Mouse (Mus musculus) limb, embryonic 13.5 days (tissue): ENCODE measurements around the gene Rbpjl. TPM values are rescaled to one million over a fixed set of nuclear protein-coding genes. Genes with fewer than 3 reads are reported as not detected.
A peak's percentile ranks its signal among the peaks of the same experiment; 100 is the strongest.

Experiments
- ATAC-seq: fragments of 200-750 bp; cut with Nextera tagmentation; 2 replicates; pipeline ENCODE4 v1.8.0; 2017; ENCODE audit warnings: low read depth, moderate number of reproducible peaks, moderate TSS enrichment; ENCODE audit not compliant: low FRiP score
- H3K27ac ChIP-seq: fragments of 300-500 bp; sonication (generic); 2 replicates; pipeline ENCODE4 v1.5.1; 2015; ENCODE audit warnings: inconsistent platforms, mild to moderate bottlenecking, moderate library complexity
- H3K27me3 ChIP-seq: fragments of 300-500 bp; sonication (generic); 2 replicates; pipeline ENCODE4 v1.6.1; 2015; ENCODE audit warnings: mild to moderate bottlenecking, inconsistent platforms
- H3K36me3 ChIP-seq: fragments of 300-500 bp; sonication (generic); 2 replicates; pipeline ENCODE4 v1.6.1; 2015; ENCODE audit warnings: inconsistent platforms, mild to moderate bottlenecking, moderate library complexity
- H3K4me1 ChIP-seq: fragments of 300-500 bp; sonication (generic); 2 replicates; pipeline ENCODE4 v1.6.1; 2015; ENCODE audit warnings: inconsistent platforms
- H3K4me2 ChIP-seq: fragments of 300-500 bp; sonication (generic); replicated peaks from 2 replicates; pipeline ENCODE4 v1.6.1; 2015; ENCODE audit warnings: inconsistent platforms, mild to moderate bottlenecking, moderate library complexity
- H3K4me3 ChIP-seq: fragments of 300-500 bp; sonication (generic); 2 replicates; pipeline ENCODE4 v1.5.1; 2015; ENCODE audit warnings: moderate library complexity, mild to moderate bottlenecking, inconsistent platforms
- H3K9ac ChIP-seq: fragments of 300-500 bp; sonication (generic); 2 replicates; pipeline ENCODE4 v1.6.1; 2015; ENCODE audit warnings: mild to moderate bottlenecking, inconsistent platforms
- H3K9me3 ChIP-seq: fragments of 300-500 bp; sonication (generic); 2 replicates; pipeline ENCODE4 v1.6.1; 2016; ENCODE audit warnings: inconsistent platforms
- WGBS: fragments of 180-500 bp; shearing (Covaris S2); methylation state at CpG from one replicate; pipeline ENCODE4 v1.1.7; 2015; 5-methylcytosine and 5-hydroxymethylcytosine counted together
- polyA plus RNA-seq: library from polyadenylated mRNA; unstranded; fragments of >200 nt; fragmentation: Nextera tagmentation; extraction: Ambion mirVana; gene quantifications from 2 replicates; pipeline ENCODE4 v1.2.1, GENCODE M21; 2015

The Rbpjl gene
- polyA plus RNA-seq, 1 experiment from 2014 or later: 1.6 TPM

GRCm38 (mm10) chr2:164377478-164378426 lies 25.2 kb upstream of the Rbpjl start:
- peaks cover 4% of the 10 kb centered on the region; the same call in 1 of the 2 replicates for H3K4me1 ChIP-seq
- no peaks in the 10 kb centered on the region for H3K27me3 ChIP-seq
- H3K9ac ChIP-seq: no peak overlapping the region
- H3K36me3 ChIP-seq: no peaks in the 10 kb centered on the region
- peaks cover 4% of the 10 kb centered on the region for H3K9me3 ChIP-seq
- WGBS: 78% methylated on average over 15 of the region's 15 CpGs
- H3K27ac ChIP-seq: no peak overlapping the region
- no peak overlapping the region for H3K4me3 ChIP-seq
- H3K4me2 ChIP-seq: no peak overlapping the region
- no peak for ATAC-seq

GRCm38 (mm10) chr2:164381726-164382125 lies 21.2 kb upstream of the Rbpjl start:
- no peak overlapping the region for H3K9ac ChIP-seq
- no peaks in the 10 kb centered on the region for H3K36me3 ChIP-seq
- H3K27me3 ChIP-seq: no peaks in the 10 kb centered on the region
- no peak overlapping the region for H3K4me2 ChIP-seq
- 79% methylated on average over 8 of the region's 8 CpGs for WGBS
- no peak for ATAC-seq
- peaks cover 4% of the 10 kb centered on the region for H3K9me3 ChIP-seq
- no peak overlapping the region for H3K27ac ChIP-seq
- H3K4me1 ChIP-seq: peaks cover 24% of the 10 kb centered on the region
- no peak overlapping the region for H3K4me3 ChIP-seq

GRCm38 (mm10) chr2:164382971-164383370 lies 20.0 kb upstream of the Rbpjl start:
- Histone ChIP-seq H3K4me3 (no peak overlapping the region), H3K9me3 (peaks cover 4% of the 10 kb centered on the region), H3K27ac (no peak overlapping the region), H3K36me3 (no peaks in the 10 kb centered on the region), H3K4me1 (peaks cover 26% of the 10 kb centered on the region), H3K4me2 (no peak overlapping the region), H3K27me3 (peaks cover 12% of the 10 kb centered on the region), H3K9ac (no peak overlapping the region)
- 69% methylated on average over 3 of the region's 3 CpGs for WGBS
- no peak for ATAC-seq

GRCm38 (mm10) chr2:164383656-164384399 lies 19.1 kb upstream of the Rbpjl start:
- H3K4me1 ChIP-seq: peaks cover 32% of the 10 kb centered on the region
- H3K36me3 ChIP-seq: no peaks in the 10 kb centered on the region
- no peak overlapping the region for H3K4me2 ChIP-seq
- peaks cover 20% of the 10 kb centered on the region for H3K27me3 ChIP-seq
- peaks cover 4% of the 10 kb centered on the region for H3K9me3 ChIP-seq
- H3K4me3 ChIP-seq: no peak overlapping the region
- ATAC-seq: no peak
- no peak overlapping the region for H3K27ac ChIP-seq
- WGBS: 46% methylated on average over 11 of the region's 11 CpGs
- H3K9ac ChIP-seq: no peak overlapping the region

- H3K27ac ChIP-seq: peak overlapping the region; percentile 76
Measured at GRCm38 (mm10) chr2:164385927-164386763, 16.8 kb upstream of the Rbpjl start.

GRCm38 (mm10) chr2:164386953-164387352 lies 16.0 kb upstream of the Rbpjl start:
- H3K27ac ChIP-seq: 0 out of 2 replicates have a peak overlapping the region, but pooled peaks have one; percentile 76
- H3K27me3 ChIP-seq: peaks cover 31% of the 10 kb centered on the region
- peaks cover 42% of the 10 kb centered on the region for H3K4me1 ChIP-seq
- WGBS: 16% methylated on average over 8 of the region's 8 CpGs
- ATAC-seq: no peak
- H3K4me2 ChIP-seq: peak overlapping the region; percentile 45; the same call in 1 of the 2 replicates
- peaks cover 10% of the 10 kb centered on the region; the same call in 1 of the 2 replicates for H3K36me3 ChIP-seq
- H3K9me3 ChIP-seq: peaks cover 3% of the 10 kb centered on the region; the same call in 1 of the 2 replicates
- H3K4me3 ChIP-seq: no peak overlapping the region
- no peak overlapping the region for H3K9ac ChIP-seq

More at GRCm38 (mm10) chr2:164385927-164386763, 16.8 kb upstream of the Rbpjl start:
- WGBS: 7% methylated on average over 18 of the region's 18 CpGs
- ATAC-seq: peak; percentile 84
- Histone ChIP-seq H3K4me1 (peaks cover 42% of the 10 kb centered on the region), H3K9ac (no peak overlapping the region), H3K4me2 (peak overlapping the region; percentile 45), H3K36me3 (peaks cover 3% of the 10 kb centered on the region; the same call in 1 of the 2 replicates), H3K9me3 (peaks cover 5% of the 10 kb centered on the region), H3K27me3 (peaks cover 30% of the 10 kb centered on the region), H3K4me3 (no peak overlapping the region)

GRCm38 (mm10) chr2:164389020-164389419 lies 13.9 kb upstream of the Rbpjl start, which contains the start of gene Slpi:
TSS of gene Slpi (minus strand) at chr2:164389095.
- Histone ChIP-seq H3K4me2 (peak within 1 kb of the TSS; percentile 72), H3K27ac (peak within 1 kb of the TSS; percentile 88), H3K9ac (peak within 1 kb of the TSS; percentile 65), H3K4me3 (peak within 1 kb of the TSS; percentile 49), H3K9me3 (0 out of 2 replicates have a peak, but pooled peaks cover 3% of the 10 kb centered on the region), H3K4me1 (peaks cover 37% of the 10 kb centered on the region), H3K36me3 (peaks cover 17% of the 10 kb centered on the region), H3K27me3 (peaks cover 38% of the 10 kb centered on the region)
- under 1% methylated on average over 17 of the region's 17 CpGs for WGBS
- peak; percentile 55 for ATAC-seq

- Histone ChIP-seq H3K9me3 (0 out of 2 replicates have a peak, but pooled peaks cover 3% of the 10 kb centered on the region), H3K27me3 (peaks cover 41% of the 10 kb centered on the region), H3K27ac (peak overlapping the region; percentile 88), H3K4me2 (peak overlapping the region; percentile 72), H3K9ac (peak overlapping the region; percentile 65), H3K4me1 (peaks cover 35% of the 10 kb centered on the region), H3K36me3 (peaks cover 17% of the 10 kb centered on the region), H3K4me3 (peak overlapping the region; percentile 49)
- ATAC-seq: peak; percentile 62
- under 1% methylated on average over 30 of the region's 30 CpGs for WGBS
Measured at GRCm38 (mm10) chr2:164389499-164389898, 13.4 kb upstream of the Rbpjl start.

GRCm38 (mm10) chr2:164393126-164393525 lies 9.8 kb upstream of the Rbpjl start:
- H3K36me3 ChIP-seq: peaks cover 46% of the 10 kb centered on the region
- H3K27me3 ChIP-seq: peaks cover 37% of the 10 kb centered on the region
- no peak overlapping the region for H3K4me2 ChIP-seq
- ATAC-seq: no peak
- H3K9me3 ChIP-seq: peaks cover 12% of the 10 kb centered on the region; the same call in 1 of the 2 replicates
- whole genome bisulfite sequencing: 79% methylated on average over 29 of the region's 29 CpGs
- peaks cover 16% of the 10 kb centered on the region for H3K4me1 ChIP-seq
- no peak overlapping the region for H3K9ac ChIP-seq
- no peak overlapping the region for H3K4me3 ChIP-seq
- no peak overlapping the region for H3K27ac ChIP-seq

GRCm38 (mm10) chr2:164396076-164396475 lies 6.9 kb upstream of the Rbpjl start:
- Histone ChIP-seq H3K4me1 (peaks cover 9% of the 10 kb centered on the region), H3K9me3 (peaks cover 11% of the 10 kb centered on the region; the same call in 1 of the 2 replicates), H3K36me3 (peaks cover 60% of the 10 kb centered on the region), H3K27ac (no peak overlapping the region), H3K9ac (no peak overlapping the region), H3K27me3 (peaks cover 46% of the 10 kb centered on the region), H3K4me3 (no peak overlapping the region), H3K4me2 (no peak overlapping the region)
- no peak for ATAC-seq
- 88% methylated on average over 7 of the region's 7 CpGs for WGBS

- no peak for ATAC-seq
- Histone ChIP-seq H3K9me3 (peaks cover 9% of the 10 kb centered on the region; the same call in 1 of the 2 replicates), H3K4me1 (peaks cover 16% of the 10 kb centered on the region)
Measured at GRCm38 (mm10) chr2:164396911-164397310, 6.0 kb upstream of the Rbpjl start.

More at GRCm38 (mm10) chr2:164396911-164397310, 6.0 kb upstream of the Rbpjl start:
- Histone ChIP-seq H3K4me3 (no peak overlapping the region), H3K27me3 (peaks cover 53% of the 10 kb centered on the region), H3K27ac (no peak overlapping the region), H3K36me3 (peaks cover 53% of the 10 kb centered on the region), H3K9ac (no peak overlapping the region), H3K4me2 (no peak overlapping the region)
- WGBS: 71% methylated on average over 12 of the region's 12 CpGs
